Mouse (Mus musculus): ENCODE results near the gene Umodl1. TPM values are rescaled to one million over a fixed set of nuclear protein-coding genes. Genes with fewer than 3 reads are reported as not detected.

The Umodl1 gene
- polyA plus RNA-seq, 1 experiment from 2014 or later: not detected

GRCm38 (mm10) chr17:31026986-31027385 is 72.5 kb downstream of the Umodl1 start:
- H3K27ac ChIP-seq (replicated peaks): no peak overlapping the region
- ATAC-seq (ENCODE audit: low FRiP score, low read depth): no peak
- H3K4me2 ChIP-seq (replicated peaks): no peak overlapping the region
- no peaks in the 10 kb centered on the region for H3K9me3 ChIP-seq
- no peaks in the 10 kb centered on the region for H3K27me3 ChIP-seq
- WGBS: 80% methylated on average over 6 of the region's 6 CpGs
- H3K4me3 ChIP-seq: no peak overlapping the region
- H3K4me1 ChIP-seq: no peaks in the 10 kb centered on the region
- no peak overlapping the region for H3K9ac ChIP-seq (replicated peaks)
- H3K36me3 ChIP-seq: no peaks in the 10 kb centered on the region

DNA sequence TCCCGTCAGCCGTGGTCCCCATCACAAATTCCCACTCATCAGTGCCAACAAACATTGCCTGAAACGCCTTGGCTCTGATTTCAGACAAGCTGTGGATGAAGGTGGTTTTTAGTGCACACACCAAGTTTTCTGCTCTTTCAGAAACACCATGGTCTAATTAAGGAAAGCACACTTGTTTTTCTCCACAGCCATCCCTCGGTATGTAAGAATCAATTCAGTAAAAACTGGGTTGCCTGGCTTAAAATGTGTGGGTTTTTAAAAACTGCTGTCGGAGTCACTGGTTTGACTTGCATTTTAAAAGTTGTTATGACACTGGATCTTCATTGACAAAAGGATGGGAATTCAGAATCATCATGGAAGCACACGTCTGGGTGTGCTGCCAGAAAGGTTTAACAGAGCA is 73.3 kb downstream of the Umodl1 start:
- no peak for ATAC-seq (ENCODE audit: low FRiP score, low read depth)
- WGBS: 91% methylated on average over 6 of the region's 6 CpGs
- H3K4me3 ChIP-seq: no peak overlapping the region

DNA sequence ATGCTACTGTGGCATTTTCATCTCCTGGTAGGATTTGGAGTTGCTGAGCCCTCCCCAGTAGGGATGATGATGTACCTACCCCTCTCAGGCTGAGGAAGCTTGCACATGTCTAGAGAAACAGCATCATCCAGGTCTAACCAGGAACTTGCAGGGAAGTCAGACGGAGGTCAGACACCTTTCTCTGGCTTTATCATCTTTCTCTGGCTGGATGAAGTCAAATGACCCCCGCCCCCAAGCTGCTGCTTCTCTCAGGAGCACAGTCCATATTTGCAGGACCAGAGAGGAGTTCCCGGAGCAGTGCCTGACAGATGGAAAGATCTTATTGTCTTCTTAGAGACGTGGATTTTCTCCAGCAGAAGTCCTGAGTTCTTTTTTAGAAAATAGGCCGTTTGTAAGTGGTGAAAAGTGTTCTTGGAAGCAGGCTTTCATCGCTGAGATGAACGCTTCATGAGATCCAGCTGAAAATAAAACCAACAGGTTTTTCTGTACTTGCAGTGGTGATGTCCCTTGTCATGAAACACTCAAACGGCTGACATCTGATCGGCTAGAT is 74.5 kb downstream of the Umodl1 start:
- no peak overlapping the region for H3K9ac ChIP-seq (replicated peaks)
- no peaks in the 10 kb centered on the region for H3K9me3 ChIP-seq
- no peak for ATAC-seq (ENCODE audit: low FRiP score, low read depth)
- WGBS: 88% methylated on average over 9 of the region's 9 CpGs
- peaks cover 6% of the 10 kb centered on the region; the same call in 1 of the 2 replicates for H3K4me1 ChIP-seq
- no peak overlapping the region for H3K27ac ChIP-seq (replicated peaks)
- no peaks in the 10 kb centered on the region for H3K36me3 ChIP-seq
- H3K27me3 ChIP-seq: no peaks in the 10 kb centered on the region
- no peak overlapping the region for H3K4me2 ChIP-seq (replicated peaks)
- no peak overlapping the region for H3K4me3 ChIP-seq

More for the DNA sequence above, 73.3 kb downstream of the Umodl1 start:
- Histone ChIP-seq H3K4me1 (no peaks in the 10 kb centered on the region), H3K9ac (replicated peaks) (no peak overlapping the region), H3K36me3 (no peaks in the 10 kb centered on the region), H3K27ac (replicated peaks) (no peak overlapping the region), H3K27me3 (no peaks in the 10 kb centered on the region), H3K4me2 (replicated peaks) (no peak overlapping the region), H3K9me3 (no peaks in the 10 kb centered on the region)

DNA sequence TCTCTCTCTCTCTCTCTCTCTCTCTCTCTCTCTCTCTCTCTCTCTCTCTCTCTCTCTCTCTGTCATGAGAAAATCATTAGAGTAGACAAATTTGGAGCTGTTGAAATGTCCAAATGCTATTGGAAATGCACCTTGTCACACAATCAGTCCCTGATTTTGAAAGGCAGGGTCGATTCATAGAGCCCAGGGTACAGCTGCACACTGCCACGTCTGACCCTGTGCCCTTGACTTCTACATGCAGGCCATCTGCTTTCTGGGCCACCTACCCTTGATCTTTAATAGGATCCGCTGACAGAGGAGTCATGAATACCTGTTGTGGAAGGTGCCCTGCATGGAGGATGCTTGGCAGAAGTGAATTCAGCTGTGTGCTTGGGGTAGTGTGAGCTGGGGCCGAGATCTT is 75.0 kb downstream of the Umodl1 start:
- Histone ChIP-seq H3K36me3 (no peaks in the 10 kb centered on the region), H3K9me3 (no peaks in the 10 kb centered on the region), H3K27me3 (no peaks in the 10 kb centered on the region), H3K9ac (replicated peaks) (no peak overlapping the region), H3K4me1 (peaks cover 11% of the 10 kb centered on the region; the same call in 1 of the 2 replicates), H3K4me2 (replicated peaks) (no peak overlapping the region), H3K4me3 (no peak overlapping the region), H3K27ac (replicated peaks) (no peak overlapping the region)
- ATAC-seq (ENCODE audit: low FRiP score, low read depth): no peak
- WGBS: 86% methylated on average over 4 of the region's 4 CpGs

GRCm38 (mm10) chr17:31032341-31032740 is 77.9 kb downstream of the Umodl1 start:
- 89% methylated on average over 4 of the region's 4 CpGs for WGBS
- Histone ChIP-seq H3K4me2 (replicated peaks) (no peak overlapping the region), H3K4me3 (no peak overlapping the region), H3K4me1 (peaks cover 18% of the 10 kb centered on the region), H3K27me3 (no peaks in the 10 kb centered on the region), H3K36me3 (no peaks in the 10 kb centered on the region), H3K27ac (replicated peaks) (no peak overlapping the region), H3K9ac (replicated peaks) (no peak overlapping the region), H3K9me3 (no peaks in the 10 kb centered on the region)
- no peak for ATAC-seq (ENCODE audit: low FRiP score, low read depth)

DNA sequence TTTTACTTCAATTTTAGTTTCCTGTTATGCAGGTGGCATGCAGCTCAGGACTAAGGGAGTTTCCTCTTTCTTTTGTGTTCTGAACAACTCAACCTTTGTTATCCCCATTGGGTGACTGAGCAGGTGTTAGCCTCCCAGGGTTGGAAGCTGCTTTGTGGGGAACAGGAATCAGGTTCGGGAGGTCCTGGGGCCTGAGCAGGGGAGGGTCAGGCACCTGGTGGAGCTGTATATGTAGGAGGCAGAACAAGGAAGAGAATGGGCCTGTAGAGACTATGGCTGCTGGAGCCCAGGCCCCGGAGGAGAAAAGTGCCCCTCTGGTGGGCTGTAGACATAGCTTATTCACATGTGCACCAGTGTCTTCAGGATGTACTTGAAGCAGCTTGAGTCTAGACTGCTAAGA is 78.8 kb downstream of the Umodl1 start:
- WGBS: 64% methylated on average over 2 of the region's 2 CpGs
- Histone ChIP-seq H3K27ac (replicated peaks) (0 out of 2 replicates have a peak overlapping the region, but pooled peaks have one; percentile 52), H3K4me3 (no peak overlapping the region), H3K27me3 (no peaks in the 10 kb centered on the region), H3K9ac (replicated peaks) (no peak overlapping the region), H3K36me3 (no peaks in the 10 kb centered on the region), H3K9me3 (no peaks in the 10 kb centered on the region), H3K4me1 (peaks cover 18% of the 10 kb centered on the region), H3K4me2 (replicated peaks) (no peak overlapping the region)
- ATAC-seq (ENCODE audit: low FRiP score, low read depth): no peak

DNA sequence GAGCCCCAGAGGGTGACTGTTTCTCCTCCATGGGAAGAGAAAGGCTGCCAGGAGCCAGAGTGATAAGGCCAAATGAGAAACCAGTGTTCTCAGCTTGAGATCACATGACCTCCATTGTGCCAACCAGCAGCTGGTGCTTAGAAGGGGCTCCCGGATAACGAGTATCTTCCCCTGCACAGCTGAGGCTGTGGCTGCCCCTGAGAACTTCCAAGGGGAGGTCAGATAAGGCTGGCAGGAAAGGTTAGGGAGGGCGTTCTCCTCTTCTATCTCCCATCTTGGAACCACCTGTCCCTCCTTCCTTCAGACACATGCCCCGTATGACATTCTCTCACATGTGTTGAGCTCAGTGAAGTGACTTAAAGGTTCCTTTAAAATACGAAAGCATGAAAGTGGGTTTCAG is 79.7 kb downstream of the Umodl1 start:
- 0 out of 2 replicates have a peak, but pooled peaks have one; percentile 34 for ATAC-seq (ENCODE audit: low FRiP score, low read depth)
- H3K27ac ChIP-seq (replicated peaks): peak overlapping the region; percentile 52

GRCm38 (mm10) chr17:31034674-31035356 is 80.4 kb downstream of the Umodl1 start:
- WGBS: 93% methylated on average over 9 of the region's 9 CpGs
- no peaks in the 10 kb centered on the region for H3K9me3 ChIP-seq
- H3K36me3 ChIP-seq: no peaks in the 10 kb centered on the region
- no peaks in the 10 kb centered on the region for H3K27me3 ChIP-seq
- H3K4me2 ChIP-seq (replicated peaks): no peak overlapping the region
- no peak for ATAC-seq (ENCODE audit: low FRiP score, low read depth)
- H3K27ac ChIP-seq (replicated peaks): 0 out of 2 replicates have a peak overlapping the region, but pooled peaks have one; percentile 52
- no peak overlapping the region for H3K4me3 ChIP-seq
- H3K4me1 ChIP-seq: peaks cover 18% of the 10 kb centered on the region
- H3K9ac ChIP-seq (replicated peaks): no peak overlapping the region

More for the DNA sequence above, 79.7 kb downstream of the Umodl1 start:
- no peak overlapping the region for H3K4me3 ChIP-seq
- peaks cover 18% of the 10 kb centered on the region for H3K4me1 ChIP-seq
- WGBS: 49% methylated on average over 5 of the region's 5 CpGs
- no peaks in the 10 kb centered on the region for H3K9me3 ChIP-seq
- no peak overlapping the region for H3K4me2 ChIP-seq (replicated peaks)
- no peaks in the 10 kb centered on the region for H3K36me3 ChIP-seq
- no peak overlapping the region for H3K9ac ChIP-seq (replicated peaks)
- no peaks in the 10 kb centered on the region for H3K27me3 ChIP-seq

- no peaks in the 10 kb centered on the region for H3K36me3 ChIP-seq
- 86% methylated on average over 22 of the region's 22 CpGs for WGBS
- H3K9me3 ChIP-seq: no peaks in the 10 kb centered on the region
- no peaks in the 10 kb centered on the region for H3K27me3 ChIP-seq
- ATAC-seq (ENCODE audit: low FRiP score, low read depth): no peak
- peaks cover 18% of the 10 kb centered on the region for H3K4me1 ChIP-seq
- no peak overlapping the region for H3K9ac ChIP-seq (replicated peaks)
- H3K4me3 ChIP-seq: no peak overlapping the region
- no peak overlapping the region for H3K27ac ChIP-seq (replicated peaks)
- H3K4me2 ChIP-seq (replicated peaks): no peak overlapping the region
These were observed 81.9 kb downstream of the Umodl1 start for GRCm38 (mm10) chr17:31036168-31036876.

- Histone ChIP-seq H3K4me1 (peaks cover 18% of the 10 kb centered on the region), H3K4me2 (replicated peaks) (no peak overlapping the region), H3K36me3 (no peaks in the 10 kb centered on the region), H3K27ac (replicated peaks) (no peak overlapping the region), H3K9ac (replicated peaks) (no peak overlapping the region), H3K9me3 (no peaks in the 10 kb centered on the region), H3K27me3 (no peaks in the 10 kb centered on the region), H3K4me3 (no peak overlapping the region)
- WGBS: 83% methylated on average over 8 of the region's 8 CpGs
- ATAC-seq (ENCODE audit: low FRiP score, low read depth): no peak
These were observed 82.9 kb downstream of the Umodl1 start for GRCm38 (mm10) chr17:31037331-31037730.

- Histone ChIP-seq H3K27me3 (no peaks in the 10 kb centered on the region), H3K4me3 (no peak overlapping the region), H3K9ac (replicated peaks) (no peak overlapping the region), H3K27ac (replicated peaks) (no peak overlapping the region), H3K36me3 (no peaks in the 10 kb centered on the region), H3K4me1 (peaks cover 17% of the 10 kb centered on the region), H3K4me2 (replicated peaks) (no peak overlapping the region), H3K9me3 (no peaks in the 10 kb centered on the region)
- 80% methylated on average over 4 of the region's 4 CpGs for WGBS
- ATAC-seq (ENCODE audit: low FRiP score, low read depth): no peak
These were observed 83.9 kb downstream of the Umodl1 start for GRCm38 (mm10) chr17:31038381-31038780.

DNA sequence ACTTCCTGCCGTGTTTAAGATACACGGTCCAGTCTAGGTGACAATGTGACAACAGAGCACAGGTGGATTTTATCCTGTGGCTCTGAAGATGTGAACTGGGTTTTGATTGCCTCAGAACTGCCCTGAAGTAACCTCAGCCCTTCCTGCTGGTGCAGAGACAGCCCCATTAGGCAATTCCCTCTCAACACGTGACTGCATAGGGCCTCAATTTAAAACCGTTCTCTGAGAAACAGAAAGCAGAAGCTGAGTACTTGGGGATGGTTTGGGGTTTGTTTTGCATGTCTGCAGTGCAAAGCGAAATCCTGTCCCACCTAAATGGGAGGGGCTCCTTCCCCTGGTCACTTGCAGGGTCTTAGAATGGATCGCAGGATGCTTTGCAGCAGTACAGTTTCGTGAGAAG is 85.2 kb downstream of the Umodl1 start:
- 81% methylated on average over 7 of the region's 7 CpGs for WGBS
- no peak overlapping the region for H3K27ac ChIP-seq (replicated peaks)
- H3K9me3 ChIP-seq: no peaks in the 10 kb centered on the region
- no peak overlapping the region for H3K4me3 ChIP-seq
- no peak for ATAC-seq (ENCODE audit: low FRiP score, low read depth)
- peaks cover 6% of the 10 kb centered on the region for H3K4me1 ChIP-seq
- no peaks in the 10 kb centered on the region for H3K36me3 ChIP-seq
- no peak overlapping the region for H3K9ac ChIP-seq (replicated peaks)
- no peak overlapping the region for H3K4me2 ChIP-seq (replicated peaks)
- H3K27me3 ChIP-seq: no peaks in the 10 kb centered on the region
